Mouse (Mus musculus) left cerebral cortex, adult 8-10 months (tissue): ENCODE data around the gene Gm49318. TPM values are rescaled to one million over a fixed set of nuclear protein-coding genes. Genes with fewer than 3 reads are reported as not detected.
"Not testable (repeated sequence)": the region's sequence is repeated elsewhere in the genome, so short reads cannot be mapped to it uniquely, and the experiment has no call there.

Experiments used
- DNase-seq, 2 experiments: peaks; one replicate each; pipeline ENCODE4 v3.0.0; 2022; ENCODE audit warnings: low spot score in 2 of 2
- total RNA-seq, 4 experiments: library from RNA; stranded (reverse); gene quantifications; 2 replicates each; pipeline ENCODE4 v1.2.4; 2022

The Gm49318 gene
- not detected for total RNA-seq

DNA sequence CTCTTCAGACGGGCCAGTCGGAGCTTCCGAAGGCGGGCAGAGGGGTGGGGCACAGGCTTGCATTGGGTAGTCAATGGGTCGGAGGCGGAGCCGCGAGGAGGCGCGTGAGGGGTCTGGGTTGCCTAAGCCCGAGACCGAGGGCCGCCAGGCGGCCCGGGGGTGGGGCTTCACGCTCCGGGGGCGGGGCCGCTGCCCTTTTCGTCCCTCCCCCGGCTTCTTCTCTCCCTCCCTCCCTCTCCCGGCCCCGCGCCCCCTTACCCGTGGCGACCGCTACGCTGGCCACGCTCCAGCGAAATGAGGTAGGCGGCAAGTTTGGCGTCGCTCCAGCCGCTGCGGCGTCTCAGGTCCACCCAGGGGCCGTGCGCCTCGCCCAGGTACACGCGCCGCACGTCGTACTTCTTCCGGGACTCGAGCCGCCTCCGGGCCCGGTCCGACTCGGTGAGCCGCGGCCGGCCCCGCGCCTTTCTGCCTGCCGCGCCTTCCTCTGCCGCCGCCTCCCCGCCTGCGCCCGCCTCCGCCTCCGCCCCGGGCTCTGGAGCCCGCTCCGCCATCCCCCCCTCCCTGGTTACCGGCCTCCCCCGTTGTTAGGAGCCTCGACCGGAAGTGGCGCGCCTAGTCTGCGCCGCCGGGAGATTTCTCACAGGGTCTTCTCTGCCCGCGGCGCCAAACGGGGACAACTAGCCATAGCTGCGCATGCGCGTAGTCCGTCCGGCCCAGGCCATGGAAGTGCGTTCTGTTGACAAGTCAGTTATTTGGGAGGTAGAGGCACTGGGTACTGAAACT is at the start of gene Gm49318, which contains the start of gene Zfp653:
TSS of gene Gm49318 (minus strand) at position 469 of the 783 bp plus-strand sequence.
TSS of gene Zfp653 (minus strand) at position 586 of the 783 bp plus-strand sequence.
- peak; percentile 92 to 97 for DNase-seq

GRCm38 (mm10) chr9:22119543-22119942 is 48.5 kb upstream of the Gm49318 start:
- DNase-seq: peak in 1 of 2 experiments; percentile 72

DNA sequence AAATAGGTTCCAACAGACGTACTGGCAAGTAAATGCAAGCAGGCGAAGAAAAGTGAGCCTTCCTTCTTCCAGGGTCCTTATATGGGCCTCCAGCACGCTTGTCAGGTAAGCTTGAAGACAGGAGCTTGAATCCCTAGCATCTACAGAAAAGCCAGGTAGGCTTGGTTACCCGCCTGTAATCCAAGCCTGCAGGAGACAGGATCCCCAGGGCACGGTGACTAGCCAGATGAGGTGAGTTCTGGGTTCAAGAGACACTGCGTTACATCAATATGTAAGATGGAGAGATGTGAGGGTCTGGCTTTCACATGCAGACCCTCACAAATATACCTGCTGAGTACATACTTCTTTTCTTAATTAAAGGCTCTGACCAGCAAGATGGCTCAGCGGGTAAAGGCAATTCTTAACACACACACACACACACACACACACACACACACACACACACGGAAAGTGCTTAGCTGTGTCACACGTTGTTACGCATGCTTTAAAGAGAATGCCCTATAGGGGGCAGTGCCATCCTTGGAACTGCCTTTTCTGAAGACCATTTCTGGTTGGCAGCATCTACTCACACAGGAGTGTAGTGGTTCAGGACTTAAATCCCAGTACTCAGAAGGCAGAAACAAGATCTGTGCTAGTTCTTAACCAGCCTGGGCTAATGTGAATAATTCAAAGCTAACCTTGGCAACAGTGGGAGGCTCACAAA is 46.8 kb upstream of the Gm49318 start:
- peak in 1 of 2 experiments; percentile 25 for DNase-seq

GRCm38 (mm10) chr9:22116740-22117426 is 45.8 kb upstream of the Gm49318 start, which contains the start of gene Elof1:
Gene Elof1, minus strand, starts transcription at chr9:22117172.
- peak; percentile 84 to 95 for DNase-seq

- no peak for DNase-seq
These were observed 45.0 kb upstream of the Gm49318 start for GRCm38 (mm10) chr9:22116086-22116485.

GRCm38 (mm10) chr9:22115635-22116034 is 44.6 kb upstream of the Gm49318 start:
- no peak for DNase-seq

- no peak for DNase-seq
These were observed 37.1 kb upstream of the Gm49318 start for GRCm38 (mm10) chr9:22108194-22108593.

DNA sequence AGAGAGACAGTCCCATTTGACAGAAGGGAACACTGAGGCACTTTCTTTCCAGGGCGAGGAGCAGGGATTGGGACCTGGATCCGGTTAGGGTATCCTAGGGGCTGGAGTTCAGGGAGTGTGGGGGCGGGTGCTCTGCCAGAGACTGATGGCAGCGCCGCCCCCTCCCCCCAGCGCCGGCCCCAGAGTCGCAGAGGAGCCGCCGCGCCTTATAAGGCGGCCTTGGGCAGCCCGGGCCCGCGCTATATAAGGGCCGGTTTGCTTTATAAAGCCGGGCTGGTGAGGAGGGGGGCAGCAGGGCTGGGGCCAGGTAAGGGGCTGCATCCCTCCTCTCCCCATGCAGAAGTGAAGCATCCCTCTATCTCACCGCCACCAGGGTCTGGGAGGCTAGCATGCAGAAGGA is 28.9 kb upstream of the Gm49318 start:
- DNase-seq: no peak

DNA sequence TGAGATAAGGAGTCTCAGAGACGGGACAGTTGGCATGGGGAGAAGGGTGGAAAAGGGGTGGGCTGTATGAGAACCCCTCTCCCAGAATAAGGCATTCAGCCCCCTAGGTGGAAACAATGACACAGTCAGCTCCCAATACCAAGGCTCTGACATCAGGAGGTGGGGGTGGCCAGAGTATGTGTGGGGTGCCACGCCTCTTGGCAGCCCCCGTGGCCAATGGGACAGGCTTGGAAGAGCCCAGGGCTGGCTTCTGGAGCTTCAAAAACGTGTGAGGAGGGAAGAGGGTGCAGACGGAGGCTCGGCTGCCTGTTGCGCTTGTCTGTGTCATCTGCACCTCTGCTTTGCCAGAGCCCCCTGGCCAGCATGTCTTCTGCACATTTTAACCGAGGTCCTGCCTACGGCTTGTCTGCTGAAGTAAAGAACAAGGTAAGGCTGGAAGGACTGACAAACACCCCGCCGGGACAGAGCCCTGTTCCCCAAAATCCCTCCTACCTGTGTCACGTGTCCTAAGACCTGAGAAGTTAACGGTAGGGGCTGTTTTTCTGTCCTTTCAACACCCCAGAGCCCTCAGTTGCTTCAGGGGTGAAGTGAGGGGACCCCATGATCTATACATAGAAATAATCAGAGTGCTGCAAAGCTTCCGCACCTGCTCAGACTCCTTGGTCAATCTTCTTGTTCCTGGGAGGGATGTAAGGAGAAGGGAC is 28.1 kb upstream of the Gm49318 start, which contains the start of gene Cnn1:
TSS of gene Cnn1 (plus strand) at position 224 of the 704 bp plus-strand sequence.
- DNase-seq: no peak

GRCm38 (mm10) chr9:22095854-22096307 is 24.8 kb upstream of the Gm49318 start:
- peak; percentile 59 to 64 for DNase-seq

- DNase-seq: no peak
These were observed 21.7 kb upstream of the Gm49318 start for GRCm38 (mm10) chr9:22092746-22093145.

DNA sequence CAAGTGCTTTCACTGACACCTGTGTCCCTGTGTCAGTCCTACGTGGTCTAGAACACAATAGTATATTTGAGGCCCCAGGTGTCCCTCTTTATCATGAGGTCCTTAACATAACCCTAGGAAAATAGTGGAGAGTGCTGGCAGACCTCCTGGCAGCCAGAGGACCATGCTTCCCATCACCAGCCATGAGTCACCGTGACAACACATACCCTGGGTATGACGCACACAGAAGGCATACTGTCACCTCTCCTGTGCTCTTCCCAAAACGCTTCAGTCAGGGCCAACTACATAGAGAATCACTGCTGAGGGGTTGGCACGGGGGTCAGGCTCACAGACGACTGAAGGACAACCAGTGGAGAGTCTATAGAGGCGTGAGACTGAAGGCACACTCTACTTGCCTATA is 18.9 kb upstream of the Gm49318 start:
- no peak for DNase-seq

GRCm38 (mm10) chr9:22089281-22089680 is 18.2 kb upstream of the Gm49318 start:
- DNase-seq: no peak

DNA sequence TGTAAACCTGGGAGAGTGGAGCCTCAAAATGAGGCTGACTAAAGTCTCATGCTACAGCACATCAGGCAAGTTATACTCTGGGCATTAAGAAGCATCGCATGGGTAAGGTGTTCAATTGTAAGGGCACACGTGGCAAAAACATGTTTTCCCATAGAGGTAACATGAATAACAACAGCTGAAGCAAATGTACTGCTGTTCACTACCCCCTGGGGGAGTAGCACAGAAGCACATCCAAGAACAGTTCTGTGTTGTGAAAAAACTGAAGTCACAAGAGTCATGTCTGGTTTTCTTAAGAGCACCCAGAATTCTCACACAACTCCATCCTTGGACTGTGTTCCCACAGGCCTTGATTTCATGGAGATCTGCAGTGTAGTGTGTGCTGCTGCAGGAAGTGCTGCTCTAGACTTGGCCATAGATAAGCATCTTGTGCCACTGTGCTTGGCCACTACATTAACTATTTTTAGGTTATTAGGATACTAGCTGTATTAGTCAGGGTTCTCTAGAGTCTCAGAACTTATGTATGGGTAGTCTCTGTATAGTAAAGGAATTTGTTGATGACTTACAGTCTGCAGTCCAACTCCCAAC is 16.1 kb upstream of the Gm49318 start:
- DNase-seq: no peak

GRCm38 (mm10) chr9:22086012-22086411 is 15.0 kb upstream of the Gm49318 start:
- no peak for DNase-seq

GRCm38 (mm10) chr9:22085022-22085834 is 14.2 kb upstream of the Gm49318 start, which contains the start of gene Ecsit:
Gene Ecsit, minus strand, starts transcription at chr9:22085438.
- DNase-seq: peak; percentile 86 to 98

- DNase-seq: no peak
These were observed 13.6 kb upstream of the Gm49318 start for GRCm38 (mm10) chr9:22084667-22085021.

- DNase-seq: no peak
These were observed 5.2 kb upstream of the Gm49318 start for GRCm38 (mm10) chr9:22076223-22076622.

DNA sequence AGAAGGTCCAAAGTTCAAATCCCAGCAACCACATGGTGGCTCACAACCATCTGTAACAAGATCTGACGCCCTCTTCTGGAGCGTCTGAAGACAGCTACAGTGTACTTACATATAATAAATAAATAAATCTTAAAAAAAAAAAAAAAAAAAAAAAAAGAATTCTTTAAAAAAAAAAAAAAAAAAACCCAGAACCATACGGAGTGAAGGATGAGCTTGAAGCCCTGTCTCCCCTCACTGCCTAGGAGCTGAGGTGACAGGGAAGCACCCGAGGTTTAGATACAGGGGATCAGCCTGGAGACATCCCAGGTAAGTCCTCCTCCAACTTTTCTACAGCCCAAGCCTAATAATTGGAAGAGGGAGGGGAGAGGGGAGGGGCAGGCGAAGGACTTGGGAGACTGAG is 4.7 kb upstream of the Gm49318 start:
- DNase-seq: not testable (repeated sequence)

DNA sequence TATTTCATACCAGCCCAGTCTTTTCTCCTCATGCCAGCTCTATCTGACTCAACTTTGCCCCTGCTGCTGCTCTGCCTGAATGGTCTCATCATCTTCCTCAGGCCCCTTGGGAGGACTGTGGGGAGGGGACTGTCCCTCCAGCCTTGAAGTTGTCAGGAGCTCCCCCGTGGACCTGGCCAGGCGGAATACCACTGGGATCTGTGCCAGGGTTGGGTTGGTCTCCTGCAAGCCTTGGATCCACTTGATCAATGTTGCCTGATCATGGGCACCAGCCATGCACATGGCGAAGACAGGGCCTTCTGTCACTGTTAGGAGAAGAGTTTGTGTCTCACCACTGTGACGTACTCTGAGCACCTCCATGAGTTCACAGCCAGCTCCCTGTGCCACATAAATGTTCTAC is 1.2 kb upstream of the Gm49318 start:
- no peak for DNase-seq
